Mouse (Mus musculus) heart, embryonic 15.5 days (tissue): Measurements from ENCODE around the gene Mplkip. TPM values are rescaled to one million over a fixed set of nuclear protein-coding genes. Genes with fewer than 3 reads are reported as not detected.

Experiments used
- ATAC-seq: fragments of 200-750 bp; cut with Nextera tagmentation; replicated peaks from 2 replicates; pipeline ENCODE4 v1.8.0; 2017; ENCODE audit warnings: low read depth, moderate TSS enrichment; ENCODE audit not compliant: insufficient number of reproducible peaks, insufficient read depth, low FRiP score
- H3K27ac ChIP-seq: fragments of 300-500 bp; sonication (generic); 2 replicates; pipeline ENCODE4 v1.5.1; 2015; ENCODE audit warnings: mild to moderate bottlenecking, inconsistent platforms
- H3K27me3 ChIP-seq: fragments of 300-500 bp; sonication (generic); 2 replicates; pipeline ENCODE4 v1.6.1; 2015; ENCODE audit warnings: inconsistent platforms
- H3K36me3 ChIP-seq: fragments of 300-500 bp; sonication (generic); 2 replicates; pipeline ENCODE4 v1.6.1; 2015; ENCODE audit warnings: mild to moderate bottlenecking, inconsistent platforms
- H3K4me1 ChIP-seq: fragments of 300-500 bp; sonication (generic); replicated peaks from 2 replicates; pipeline ENCODE4 v1.6.1; 2015; ENCODE audit warnings: inconsistent platforms
- H3K4me2 ChIP-seq: fragments of 300-500 bp; sonication (generic); 2 replicates; pipeline ENCODE4 v1.6.1; 2015; ENCODE audit warnings: inconsistent platforms, mild to moderate bottlenecking, moderate library complexity
- H3K4me3 ChIP-seq: fragments of 300-500 bp; sonication (generic); 2 replicates; pipeline ENCODE4 v1.5.1; 2015; ENCODE audit warnings: mild to moderate bottlenecking, inconsistent platforms
- H3K9ac ChIP-seq: fragments of 300-500 bp; sonication (generic); 2 replicates; pipeline ENCODE4 v1.6.1; 2015; ENCODE audit warnings: mild to moderate bottlenecking, inconsistent platforms
- H3K9me3 ChIP-seq: fragments of 300-500 bp; sonication (generic); replicated peaks from 2 replicates; pipeline ENCODE4 v1.6.1; 2016; ENCODE audit warnings: inconsistent platforms
- WGBS: fragments of 180-500 bp; shearing (Covaris S2); methylation state at CpG from one replicate; pipeline ENCODE4 v1.1.7; 2015; ENCODE audit warnings: mixed read lengths; 5-methylcytosine and 5-hydroxymethylcytosine counted together
- microRNA counts: library from miRNA; unstranded; fragments of <30 nt; microRNA quantifications from one replicate; lab custom pipeline; 2016
- microRNA-seq: library from miRNA; unstranded; fragments of <30 nt; microRNA quantifications from one replicate; pipeline ENCODE4, GENCODE M21; 2016
- polyA plus RNA-seq: library from polyadenylated mRNA; unstranded; fragments of >200 nt; fragmentation: Nextera tagmentation; extraction: Ambion mirVana; gene quantifications from 2 replicates; pipeline ENCODE4 v1.2.1, GENCODE M21; 2015

Mplkip gene
- polyA plus RNA-seq, 1 experiment from 2014 or later, result 22.6 TPM

- no peak for ATAC-seq
- H3K36me3 ChIP-seq, result no peaks in the 10 kb centered on the region
- H3K27me3 ChIP-seq, result no peaks in the 10 kb centered on the region
- peaks cover 6% of the 10 kb centered on the region for H3K4me1 ChIP-seq
- no peak overlapping the region for H3K27ac ChIP-seq
- H3K4me3 ChIP-seq, result no peak overlapping the region
- H3K4me2 ChIP-seq, result no peak overlapping the region
- H3K9ac ChIP-seq, result no peak overlapping the region
- no peaks in the 10 kb centered on the region for H3K9me3 ChIP-seq
These were observed 7.3 kb downstream of the Mplkip start for GRCm38 (mm10) chr13:17702311-17702710.

DNA sequence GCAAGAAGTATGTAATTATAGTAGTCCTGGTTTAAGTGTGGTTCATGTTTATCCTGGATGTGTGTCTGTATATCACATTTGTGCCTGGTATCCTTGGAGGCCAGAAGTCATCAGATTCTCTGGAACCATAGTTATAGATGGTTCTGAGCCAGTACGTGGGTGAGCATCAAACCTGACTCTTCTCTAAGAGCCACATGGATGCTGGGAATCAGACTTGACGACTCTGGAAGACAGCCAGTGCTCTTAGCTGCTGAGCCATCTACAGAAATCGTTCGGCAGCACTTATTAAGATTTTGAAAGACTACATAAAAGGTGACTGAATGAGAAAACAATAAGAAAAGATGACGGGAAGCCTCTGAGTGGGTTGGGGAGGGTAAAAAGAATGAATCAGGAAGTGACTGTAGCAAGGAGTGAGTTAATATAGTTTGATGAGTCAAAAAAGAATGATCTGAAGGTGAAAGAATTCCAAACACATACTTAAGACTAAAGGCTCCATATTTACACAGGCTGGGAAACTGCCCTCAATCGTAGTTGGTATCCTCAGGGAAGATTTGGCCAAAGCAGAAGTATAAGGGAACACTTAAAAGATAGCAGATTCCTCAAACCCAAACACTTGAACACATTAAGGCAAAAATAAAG, 10.3 kb downstream of the Mplkip start:
- Histone ChIP-seq H3K27me3 (no peaks in the 10 kb centered on the region), H3K27ac (no peak overlapping the region), H3K9ac (no peak overlapping the region), H3K36me3 (no peaks in the 10 kb centered on the region), H3K4me3 (no peak overlapping the region), H3K4me2 (no peak overlapping the region), H3K4me1 (peaks cover 6% of the 10 kb centered on the region), H3K9me3 (no peaks in the 10 kb centered on the region)
- WGBS, result 64% methylated on average over 6 of the region's 6 CpGs
- ATAC-seq, result no peak

GRCm38 (mm10) chr13:17708784-17709311, 13.9 kb downstream of the Mplkip start:
- Histone ChIP-seq H3K4me2 (no peak overlapping the region), H3K27ac (no peak overlapping the region), H3K9ac (no peak overlapping the region), H3K4me1 (no peaks in the 10 kb centered on the region), H3K9me3 (no peaks in the 10 kb centered on the region), H3K36me3 (0 out of 2 replicates have a peak, but pooled peaks cover 3% of the 10 kb centered on the region), H3K4me3 (no peak overlapping the region), H3K27me3 (no peaks in the 10 kb centered on the region)
- no peak for ATAC-seq
- 85% methylated on average over 5 of the region's 5 CpGs for WGBS

GRCm38 (mm10) chr13:17717357-17717756, 22.4 kb downstream of the Mplkip start:
- Histone ChIP-seq H3K4me1 (no peaks in the 10 kb centered on the region), H3K27ac (no peak overlapping the region), H3K4me2 (no peak overlapping the region), H3K9me3 (no peaks in the 10 kb centered on the region), H3K36me3 (peaks cover 30% of the 10 kb centered on the region), H3K9ac (no peak overlapping the region), H3K27me3 (no peaks in the 10 kb centered on the region), H3K4me3 (no peak overlapping the region)
- WGBS, result 90% methylated on average over 1 of the region's 1 CpGs
- no peak for ATAC-seq

DNA sequence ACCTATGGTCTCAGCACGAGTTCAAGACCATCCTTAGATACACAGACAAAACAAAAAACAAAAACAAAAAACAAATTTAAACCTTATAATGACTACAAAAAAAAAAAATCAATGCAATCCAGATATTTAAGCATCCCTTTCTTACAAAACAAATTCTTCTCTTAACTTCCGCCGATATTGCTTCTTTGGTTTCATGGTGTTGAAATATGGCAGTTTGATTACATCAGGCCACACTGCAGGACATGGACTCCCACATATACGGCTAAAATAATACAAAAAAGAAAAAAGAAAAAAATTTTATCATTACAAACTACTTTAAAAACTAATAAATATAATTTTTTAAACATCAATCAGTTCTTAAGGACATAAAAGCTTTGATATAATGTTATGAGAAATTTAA, 32.9 kb downstream of the Mplkip start:
- no peaks in the 10 kb centered on the region for H3K27me3 ChIP-seq
- H3K9me3 ChIP-seq, result no peaks in the 10 kb centered on the region
- H3K36me3 ChIP-seq, result peaks cover 12% of the 10 kb centered on the region
- 85% methylated on average over 4 of the region's 4 CpGs for WGBS
- no peak for ATAC-seq
- no peaks in the 10 kb centered on the region for H3K4me1 ChIP-seq
- H3K27ac ChIP-seq, result no peak overlapping the region
- H3K9ac ChIP-seq, result no peak overlapping the region
- no peak overlapping the region for H3K4me3 ChIP-seq
- no peak overlapping the region for H3K4me2 ChIP-seq

DNA sequence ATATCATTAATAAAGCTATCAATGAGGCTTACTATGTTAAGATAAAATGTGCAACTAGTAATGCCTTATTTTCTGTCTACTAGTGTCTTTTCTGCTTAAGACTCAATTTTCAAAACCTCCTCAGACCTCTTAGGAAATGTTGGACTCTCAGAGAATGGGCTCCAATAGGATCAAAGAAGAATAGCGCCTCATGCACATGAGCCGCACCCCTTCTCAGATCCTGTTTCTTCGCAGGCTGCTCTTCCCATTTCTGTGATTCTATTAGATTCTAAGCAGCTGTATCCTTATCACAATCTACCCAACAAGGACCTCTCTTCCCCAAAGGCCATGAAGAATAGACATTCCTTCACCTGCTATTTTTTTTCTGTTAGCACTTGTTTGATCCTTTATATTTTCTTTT, 33.8 kb downstream of the Mplkip start:
- Histone ChIP-seq H3K4me1 (no peaks in the 10 kb centered on the region), H3K9me3 (no peaks in the 10 kb centered on the region), H3K27me3 (no peaks in the 10 kb centered on the region), H3K9ac (no peak overlapping the region), H3K27ac (no peak overlapping the region), H3K36me3 (peaks cover 9% of the 10 kb centered on the region; the same call in 1 of the 2 replicates), H3K4me2 (no peak overlapping the region), H3K4me3 (no peak overlapping the region)
- 89% methylated on average over 3 of the region's 3 CpGs for WGBS
- no peak for ATAC-seq

MicroRNAs within 50 kb of the gene (microRNA counts, 519-probe panel; counts per million panel counts)
- not detected for microRNA mmu-miR-466i (lab: Ali Mortazavi, UCI)

Small RNA genes lying within 50 kb of the gene (microRNA-seq; reads per million reads assigned to microRNA genes)
- not detected for gene Mir466i

Other genes with a start within 250 kb of the Mplkip start
- gene Sugct, start 361 bp downstream of the Mplkip start, polyA plus RNA-seq, result 6.0 and 6.6 TPM in 2 replicates
- 9.5 and 9.8 TPM in 2 replicates for gene Cdk13, start 109.9 kb downstream of the Mplkip start, polyA plus RNA-seq
- 78.8 and 85.1 TPM in 2 replicates for gene Rala, start 249.0 kb downstream of the Mplkip start, polyA plus RNA-seq